Mouse (Mus musculus): ENCODE measurements at regions not wholly inside any gene's neighbourhood (a gene's known extent, or its start where the extent isn't known, plus 50 kb on each side); places are given as distances from the start of the nearest gene placed in this dataset.

GRCm38 (mm10) chr2:114808046-114808445, 153.3 kb upstream of the Dph6 start:
- Histone ChIP-seq H3K36me3 (ENCODE audit: control insufficient read depth, insufficient read depth, low read length) (no peaks in the 10 kb centered on the region), H3K9me3 (ENCODE audit: control insufficient read depth, low read length) (no peaks in the 10 kb centered on the region), H3K27me3 (ENCODE audit: control insufficient read depth, insufficient read depth, low read length) (no peaks in the 10 kb centered on the region), H3K4me1 (ENCODE audit: control insufficient read depth, insufficient read depth, low read length) (no peaks in the 10 kb centered on the region), H3K4me2 (ENCODE audit: low read depth) (no peak overlapping the region), H3K9ac (ENCODE audit: low read length) (no peak overlapping the region), H3K27ac (ENCODE audit: low read depth, low read length) (no peak overlapping the region), H3K4me3 (ENCODE audit: low read depth, low read length) (no peak overlapping the region)
- WGBS, result 67% methylated on average over 5 of the region's 5 CpGs
- ATAC-seq (ENCODE audit: insufficient read depth, low FRiP score, low TSS enrichment) (no peak), DNase-seq (ENCODE audit: low spot score) (no peak)

GRCm38 (mm10) chr2:114812141-114812902, 157.6 kb upstream of the Dph6 start:
- no peak overlapping the region for H3K27ac ChIP-seq (ENCODE audit: low read depth, low read length)
- H3K9me3 ChIP-seq (ENCODE audit: control insufficient read depth, low read length), result no peaks in the 10 kb centered on the region
- DNase-seq (ENCODE audit: low spot score) (no peak), ATAC-seq (ENCODE audit: insufficient read depth, low FRiP score, low TSS enrichment) (no peak)
- H3K36me3 ChIP-seq (ENCODE audit: control insufficient read depth, insufficient read depth, low read length), result no peaks in the 10 kb centered on the region
- no peaks in the 10 kb centered on the region for H3K27me3 ChIP-seq (ENCODE audit: control insufficient read depth, insufficient read depth, low read length)
- 76% methylated on average over 11 of the region's 11 CpGs for WGBS
- H3K4me3 ChIP-seq (ENCODE audit: low read depth, low read length), result no peak overlapping the region
- no peak overlapping the region for H3K4me2 ChIP-seq (ENCODE audit: low read depth)
- no peak overlapping the region for H3K9ac ChIP-seq (ENCODE audit: low read length)
- no peaks in the 10 kb centered on the region for H3K4me1 ChIP-seq (ENCODE audit: control insufficient read depth, insufficient read depth, low read length)

GRCm38 (mm10) chr2:114812903-114813290, 158.1 kb upstream of the Dph6 start:
- Histone ChIP-seq H3K9me3 (ENCODE audit: control insufficient read depth, low read length) (no peaks in the 10 kb centered on the region), H3K27me3 (ENCODE audit: control insufficient read depth, insufficient read depth, low read length) (no peaks in the 10 kb centered on the region), H3K4me1 (ENCODE audit: control insufficient read depth, insufficient read depth, low read length) (no peaks in the 10 kb centered on the region), H3K36me3 (ENCODE audit: control insufficient read depth, insufficient read depth, low read length) (no peaks in the 10 kb centered on the region), H3K9ac (ENCODE audit: low read length) (no peak overlapping the region), H3K27ac (ENCODE audit: low read depth, low read length) (no peak overlapping the region), H3K4me3 (ENCODE audit: low read depth, low read length) (no peak overlapping the region), H3K4me2 (ENCODE audit: low read depth) (no peak overlapping the region)
- ATAC-seq (ENCODE audit: insufficient read depth, low FRiP score, low TSS enrichment), result no peak
- 33% methylated on average over 3 of the region's 3 CpGs for WGBS
- DNase-seq (ENCODE audit: low spot score), result peak; percentile 10

- Histone ChIP-seq H3K4me2 (ENCODE audit: low read depth) (no peak overlapping the region), H3K9ac (ENCODE audit: low read length) (no peak overlapping the region), H3K36me3 (ENCODE audit: control insufficient read depth, insufficient read depth, low read length) (no peaks in the 10 kb centered on the region), H3K4me1 (ENCODE audit: control insufficient read depth, insufficient read depth, low read length) (no peaks in the 10 kb centered on the region), H3K27me3 (ENCODE audit: control insufficient read depth, insufficient read depth, low read length) (no peaks in the 10 kb centered on the region), H3K9me3 (ENCODE audit: control insufficient read depth, low read length) (no peaks in the 10 kb centered on the region), H3K4me3 (ENCODE audit: low read depth, low read length) (no peak overlapping the region), H3K27ac (ENCODE audit: low read depth, low read length) (no peak overlapping the region)
- no peak for ATAC-seq (ENCODE audit: insufficient read depth, low FRiP score, low TSS enrichment)
- 78% methylated on average over 3 of the region's 3 CpGs for WGBS
- no peak for DNase-seq (ENCODE audit: low spot score)
Observed at GRCm38 (mm10) chr2:114822657-114823056, 167.9 kb upstream of the Dph6 start.

GRCm38 (mm10) chr2:114828192-114828591, 173.4 kb upstream of the Dph6 start:
- Histone ChIP-seq H3K27me3 (ENCODE audit: control insufficient read depth, insufficient read depth, low read length) (no peaks in the 10 kb centered on the region), H3K9me3 (ENCODE audit: control insufficient read depth, low read length) (no peaks in the 10 kb centered on the region), H3K27ac (ENCODE audit: low read depth, low read length) (no peak overlapping the region), H3K4me3 (ENCODE audit: low read depth, low read length) (no peak overlapping the region), H3K4me2 (ENCODE audit: low read depth) (no peak overlapping the region), H3K4me1 (ENCODE audit: control insufficient read depth, insufficient read depth, low read length) (no peaks in the 10 kb centered on the region), H3K9ac (ENCODE audit: low read length) (no peak overlapping the region), H3K36me3 (ENCODE audit: control insufficient read depth, insufficient read depth, low read length) (no peaks in the 10 kb centered on the region)
- ATAC-seq (ENCODE audit: insufficient read depth, low FRiP score, low TSS enrichment) (no peak), DNase-seq (ENCODE audit: low spot score) (no peak)
- WGBS, result 63% methylated on average over 6 of the region's 6 CpGs

- DNase-seq (ENCODE audit: low spot score) (no peak), ATAC-seq (ENCODE audit: insufficient read depth, low FRiP score, low TSS enrichment) (no peak)
- no peaks in the 10 kb centered on the region for H3K4me1 ChIP-seq (ENCODE audit: control insufficient read depth, insufficient read depth, low read length)
- no peaks in the 10 kb centered on the region for H3K9me3 ChIP-seq (ENCODE audit: control insufficient read depth, low read length)
- H3K27ac ChIP-seq (ENCODE audit: low read depth, low read length), result no peak overlapping the region
- H3K4me2 ChIP-seq (ENCODE audit: low read depth), result no peak overlapping the region
- 46% methylated on average over 2 of the region's 2 CpGs for WGBS
- no peaks in the 10 kb centered on the region for H3K36me3 ChIP-seq (ENCODE audit: control insufficient read depth, insufficient read depth, low read length)
- H3K9ac ChIP-seq (ENCODE audit: low read length), result no peak overlapping the region
- no peaks in the 10 kb centered on the region for H3K27me3 ChIP-seq (ENCODE audit: control insufficient read depth, insufficient read depth, low read length)
- H3K4me3 ChIP-seq (ENCODE audit: low read depth, low read length), result no peak overlapping the region
Observed at GRCm38 (mm10) chr2:114835694-114836093, 180.9 kb upstream of the Dph6 start.

GRCm38 (mm10) chr2:114843696-114844388, 189.1 kb upstream of the Dph6 start:
- H3K4me1 ChIP-seq (ENCODE audit: control insufficient read depth, insufficient read depth, low read length), result no peaks in the 10 kb centered on the region
- no peak overlapping the region for H3K27ac ChIP-seq (ENCODE audit: low read depth, low read length)
- H3K9me3 ChIP-seq (ENCODE audit: control insufficient read depth, low read length), result no peaks in the 10 kb centered on the region
- H3K36me3 ChIP-seq (ENCODE audit: control insufficient read depth, insufficient read depth, low read length), result no peaks in the 10 kb centered on the region
- ATAC-seq (ENCODE audit: insufficient read depth, low FRiP score, low TSS enrichment) (no peak), DNase-seq (ENCODE audit: low spot score) (no peak)
- H3K4me3 ChIP-seq (ENCODE audit: low read depth, low read length), result no peak overlapping the region
- no peak overlapping the region for H3K4me2 ChIP-seq (ENCODE audit: low read depth)
- no peak overlapping the region for H3K9ac ChIP-seq (ENCODE audit: low read length)
- 82% methylated on average over 9 of the region's 9 CpGs for WGBS
- no peaks in the 10 kb centered on the region for H3K27me3 ChIP-seq (ENCODE audit: control insufficient read depth, insufficient read depth, low read length)

GRCm38 (mm10) chr2:114844389-114844771, 189.6 kb upstream of the Dph6 start:
- Histone ChIP-seq H3K36me3 (ENCODE audit: control insufficient read depth, insufficient read depth, low read length) (no peaks in the 10 kb centered on the region), H3K4me3 (ENCODE audit: low read depth, low read length) (no peak overlapping the region), H3K9ac (ENCODE audit: low read length) (no peak overlapping the region), H3K4me1 (ENCODE audit: control insufficient read depth, insufficient read depth, low read length) (no peaks in the 10 kb centered on the region), H3K4me2 (ENCODE audit: low read depth) (no peak overlapping the region), H3K9me3 (ENCODE audit: control insufficient read depth, low read length) (no peaks in the 10 kb centered on the region), H3K27ac (ENCODE audit: low read depth, low read length) (no peak overlapping the region), H3K27me3 (ENCODE audit: control insufficient read depth, insufficient read depth, low read length) (no peaks in the 10 kb centered on the region)
- ATAC-seq (ENCODE audit: insufficient read depth, low FRiP score, low TSS enrichment), result no peak
- no peak for DNase-seq (ENCODE audit: low spot score)
- WGBS, result 75% methylated on average over 3 of the region's 3 CpGs

GRCm38 (mm10) chr2:114848439-114848838, 193.7 kb upstream of the Dph6 start:
- DNase-seq (ENCODE audit: low spot score), result no peak
- H3K9ac ChIP-seq (ENCODE audit: low read length), result no peak overlapping the region
- no peak for ATAC-seq (ENCODE audit: insufficient read depth, low FRiP score, low TSS enrichment)
- H3K27me3 ChIP-seq (ENCODE audit: control insufficient read depth, insufficient read depth, low read length), result no peaks in the 10 kb centered on the region
- H3K4me1 ChIP-seq (ENCODE audit: control insufficient read depth, insufficient read depth, low read length), result no peaks in the 10 kb centered on the region
- no peak overlapping the region for H3K4me2 ChIP-seq (ENCODE audit: low read depth)
- H3K27ac ChIP-seq (ENCODE audit: low read depth, low read length), result no peak overlapping the region
- H3K36me3 ChIP-seq (ENCODE audit: control insufficient read depth, insufficient read depth, low read length), result no peaks in the 10 kb centered on the region
- H3K4me3 ChIP-seq (ENCODE audit: low read depth, low read length), result no peak overlapping the region
- H3K9me3 ChIP-seq (ENCODE audit: control insufficient read depth, low read length), result no peaks in the 10 kb centered on the region
- WGBS, result 89% methylated on average over 5 of the region's 5 CpGs

Measured in neural tube, embryonic 11.5 days (tissue).